Mouse (Mus musculus): Measurements from ENCODE around the gene Tnfaip2.
A peak's percentile ranks its signal among the peaks of the same experiment; 100 is the strongest.

Gene Tnfaip2

GRCm38 (mm10) chr12:111445890-111446613 is 3.8 kb downstream of the Tnfaip2 start:
- peak in 1 of 2 experiments; percentile 18 for DNase-seq

- DNase-seq = peak in 1 of 2 experiments; percentile 28
Observed at GRCm38 (mm10) chr12:111446745-111447144, 4.5 kb downstream of the Tnfaip2 start.

GRCm38 (mm10) chr12:111447350-111447749 is 5.1 kb downstream of the Tnfaip2 start:
- peak in 1 of 2 experiments; percentile 32 for DNase-seq

GRCm38 (mm10) chr12:111447898-111448760 is 5.9 kb downstream of the Tnfaip2 start:
- DNase-seq = peak in 1 of 2 experiments; percentile 14

- DNase-seq = peak; percentile 82 to 92
Observed at GRCm38 (mm10) chr12:111448931-111449705, 6.8 kb downstream of the Tnfaip2 start.

GRCm38 (mm10) chr12:111450359-111450758 is 8.1 kb downstream of the Tnfaip2 start:
- peak; percentile 83 to 91 for DNase-seq

- DNase-seq = no peak
Observed at GRCm38 (mm10) chr12:111451561-111451960, 9.3 kb downstream of the Tnfaip2 start.

GRCm38 (mm10) chr12:111454021-111454420 is 11.8 kb downstream of the Tnfaip2 start:
- peak in 1 of 2 experiments; percentile 47 for DNase-seq

GRCm38 (mm10) chr12:111454543-111455280 is 12.4 kb downstream of the Tnfaip2 start:
- DNase-seq = no peak

- peak; percentile 44 to 66 for DNase-seq
Observed at GRCm38 (mm10) chr12:111455311-111455846, 13.1 kb downstream of the Tnfaip2 start.

GRCm38 (mm10) chr12:111455860-111456259 is 13.6 kb downstream of the Tnfaip2 start:
- DNase-seq = no peak

GRCm38 (mm10) chr12:111457742-111458141 is 15.5 kb downstream of the Tnfaip2 start:
- DNase-seq = no peak

- DNase-seq = no peak
Observed at GRCm38 (mm10) chr12:111463570-111463969, 21.3 kb downstream of the Tnfaip2 start.

GRCm38 (mm10) chr12:111466369-111466768 is 24.1 kb downstream of the Tnfaip2 start:
- DNase-seq = no peak

- DNase-seq = no peak
Observed at GRCm38 (mm10) chr12:111468206-111468605, 25.9 kb downstream of the Tnfaip2 start.

- peak; percentile 80 to 89 for DNase-seq
Observed at GRCm38 (mm10) chr12:111469507-111469906, 27.2 kb downstream of the Tnfaip2 start.

- DNase-seq = no peak
Observed at GRCm38 (mm10) chr12:111471119-111471518, 28.9 kb downstream of the Tnfaip2 start.

GRCm38 (mm10) chr12:111471721-111472120 is 29.5 kb downstream of the Tnfaip2 start:
- DNase-seq = no peak

GRCm38 (mm10) chr12:111472886-111473285 is 30.6 kb downstream of the Tnfaip2 start:
- DNase-seq = peak in 1 of 2 experiments; percentile 66

- no peak for DNase-seq
Observed at GRCm38 (mm10) chr12:111474384-111474783, 32.1 kb downstream of the Tnfaip2 start.

- peak; percentile 80 to 82 for DNase-seq
Observed at GRCm38 (mm10) chr12:111474893-111475643, 32.8 kb downstream of the Tnfaip2 start.

All from kidney, postnatal 36 days (tissue).